Mouse (Mus musculus) T-helper 2 cell (primary cell): ENCODE results near the gene Prss23.

Source experiments
- in situ Hi-C: fragments of 300-600 bp; cut with MboI, MseI; formaldehyde crosslinking; loops from one replicate; pipeline ENCODE4 v1.15.1; 2025; ENCODE audit warnings: high pct_unique_total_duplicates

Prss23 gene

DNA sequence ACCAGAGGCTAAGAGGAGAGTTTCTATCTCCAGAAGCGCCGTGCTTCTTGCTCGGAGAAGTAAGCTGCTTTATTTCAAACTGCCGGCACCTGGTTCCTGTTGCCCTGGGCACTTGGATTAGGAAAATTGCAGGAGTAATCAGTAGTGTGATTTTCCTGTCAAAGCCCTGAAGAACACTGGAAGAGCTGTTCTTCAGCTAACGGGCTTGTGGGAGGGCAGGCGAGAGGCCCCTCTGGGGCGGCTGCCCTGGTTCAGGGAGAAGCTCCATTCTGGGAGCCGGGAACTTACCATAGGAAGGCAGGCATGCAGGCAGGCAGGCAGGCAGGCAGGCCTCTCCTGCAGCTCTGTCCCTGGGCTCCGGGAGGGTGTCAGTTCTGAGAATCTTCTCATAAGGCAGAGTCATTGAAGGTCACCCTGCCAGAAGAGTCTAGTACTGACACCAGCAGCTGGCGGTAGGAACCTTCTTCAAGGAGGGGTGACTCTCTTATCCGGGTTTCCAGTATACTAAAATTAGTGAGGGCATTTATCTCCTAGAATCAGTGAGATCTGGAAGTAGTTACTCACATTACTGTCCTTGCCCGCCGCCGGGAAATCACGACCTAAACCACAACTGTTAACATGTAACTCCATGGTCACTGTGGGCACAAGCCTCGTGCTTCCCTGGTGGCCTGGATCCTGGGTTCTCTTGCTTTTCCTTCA lies at the start of gene Prss23:
TSS of gene Prss23 (minus strand) at position 457 of the 699 bp plus-strand sequence.
- in situ Hi-C loops = no loop called here

DNA sequence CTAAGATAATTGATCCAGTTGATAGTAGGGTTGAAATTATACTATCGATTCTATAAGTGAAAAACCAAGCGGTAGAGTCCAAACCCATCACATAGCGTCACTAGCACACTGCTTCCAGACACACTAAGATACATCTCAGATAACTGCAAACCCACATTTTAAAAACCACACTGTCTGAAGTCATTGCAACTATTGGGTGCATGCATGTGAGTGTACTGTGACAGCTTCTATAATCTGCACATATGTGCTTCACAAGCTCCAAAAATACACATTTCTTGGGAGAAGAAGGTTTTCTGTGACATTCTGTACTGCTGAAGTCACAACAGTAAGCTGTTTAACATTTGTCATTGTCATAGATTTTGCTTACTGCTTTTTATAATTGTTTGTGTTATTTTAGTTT lies 49.1 kb upstream of the Prss23 start:
- in situ Hi-C loops = no loop called here

DNA sequence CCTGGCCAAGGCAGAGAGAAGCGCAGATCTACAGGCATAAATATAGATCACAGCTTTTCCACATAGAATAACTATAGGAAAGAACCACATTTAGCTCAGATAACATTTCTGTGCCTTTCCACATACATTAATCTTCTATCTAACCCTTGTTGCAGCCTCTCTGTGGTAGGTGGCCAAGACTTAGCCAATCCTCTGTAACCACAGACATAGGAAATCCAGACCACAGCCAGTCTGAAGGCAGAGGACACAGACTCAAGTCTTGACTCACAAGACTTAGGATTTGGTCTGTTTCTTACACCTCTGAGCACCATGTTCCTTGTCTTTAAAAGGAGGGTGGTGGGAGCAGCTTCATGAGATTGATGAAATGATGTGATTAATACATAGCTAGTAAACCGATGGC lies 37.6 kb upstream of the Prss23 start:
- in situ Hi-C loops = no loop called here

DNA sequence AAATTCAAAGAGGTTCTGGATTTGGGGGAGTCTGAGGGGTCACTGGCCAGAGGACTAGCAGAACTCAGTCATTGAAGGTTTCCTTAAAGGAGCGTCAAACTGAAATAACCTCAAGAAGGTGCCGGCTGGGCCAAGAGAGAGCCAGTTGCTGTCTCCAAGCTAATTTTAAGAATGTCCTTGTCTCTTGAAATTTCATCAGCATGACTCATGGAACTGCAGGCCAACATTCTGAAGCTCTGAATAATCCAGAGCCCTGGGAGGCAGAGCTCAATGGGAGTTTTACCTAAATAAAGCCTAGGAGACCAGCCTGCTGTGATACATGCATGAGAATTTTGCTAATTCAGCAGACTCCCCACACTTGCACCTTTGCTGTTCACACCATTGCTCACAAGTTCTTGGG lies 36.5 kb upstream of the Prss23 start:
- in situ Hi-C loops = no loop called here

DNA sequence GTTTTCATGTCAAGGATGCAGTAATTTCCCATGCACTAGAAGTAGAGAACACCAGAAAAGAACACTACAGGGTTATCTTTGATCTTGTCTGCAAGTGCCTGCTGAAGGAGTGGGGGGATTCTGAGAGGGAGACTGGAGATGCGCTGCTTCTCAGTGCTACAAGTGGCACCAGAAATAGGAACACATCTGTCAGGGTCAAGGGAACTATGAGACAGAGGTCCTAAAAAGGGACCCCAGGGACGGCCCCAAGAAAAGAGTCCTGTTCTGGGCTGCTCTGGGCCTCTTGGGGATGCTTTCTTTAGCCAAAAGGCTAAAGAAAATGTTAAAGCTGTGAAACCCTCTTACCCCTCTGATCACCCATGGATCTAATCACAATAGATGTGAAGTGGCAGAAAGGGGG lies 35.2 kb upstream of the Prss23 start:
- in situ Hi-C loops = no loop called here

DNA sequence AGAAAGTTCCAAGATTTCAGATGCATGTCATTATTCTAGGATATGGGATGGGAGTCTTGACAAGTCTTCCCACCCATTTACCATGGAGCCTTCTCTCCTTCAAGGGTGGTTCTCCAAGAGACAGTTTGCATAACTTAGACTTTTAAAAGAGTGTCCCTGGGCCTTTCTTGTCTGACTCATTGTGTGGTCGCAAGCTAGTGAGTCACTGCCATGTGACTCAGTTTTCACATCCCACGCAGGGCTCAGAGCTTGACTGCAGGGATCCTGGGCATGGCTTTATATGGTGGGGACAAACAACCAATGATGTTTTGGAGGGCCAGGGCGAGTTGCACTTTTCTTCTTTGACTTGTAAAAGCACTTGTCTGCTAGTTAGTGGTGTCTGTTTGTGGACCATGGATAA lies 34.0 kb upstream of the Prss23 start:
- in situ Hi-C loops = no loop called here

DNA sequence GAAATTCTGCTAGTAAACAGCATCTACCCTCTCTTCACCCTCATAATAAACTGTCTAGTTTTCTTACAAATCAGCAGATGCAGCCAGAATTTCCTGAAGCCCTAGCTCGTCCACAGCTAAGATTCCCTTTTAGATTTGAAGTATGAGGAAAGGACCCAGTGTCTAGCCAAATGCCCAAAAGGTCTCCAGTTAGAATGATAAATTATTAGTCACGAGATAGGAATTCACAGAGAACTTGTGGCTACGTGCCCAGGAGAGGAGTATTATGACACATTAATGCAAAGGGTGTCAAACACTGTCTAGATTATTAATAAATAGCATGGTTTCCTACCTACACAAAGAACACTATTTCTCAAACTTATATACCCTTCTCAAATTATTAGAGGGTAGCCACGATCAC lies 32.6 kb upstream of the Prss23 start:
- in situ Hi-C loops = no loop called here

DNA sequence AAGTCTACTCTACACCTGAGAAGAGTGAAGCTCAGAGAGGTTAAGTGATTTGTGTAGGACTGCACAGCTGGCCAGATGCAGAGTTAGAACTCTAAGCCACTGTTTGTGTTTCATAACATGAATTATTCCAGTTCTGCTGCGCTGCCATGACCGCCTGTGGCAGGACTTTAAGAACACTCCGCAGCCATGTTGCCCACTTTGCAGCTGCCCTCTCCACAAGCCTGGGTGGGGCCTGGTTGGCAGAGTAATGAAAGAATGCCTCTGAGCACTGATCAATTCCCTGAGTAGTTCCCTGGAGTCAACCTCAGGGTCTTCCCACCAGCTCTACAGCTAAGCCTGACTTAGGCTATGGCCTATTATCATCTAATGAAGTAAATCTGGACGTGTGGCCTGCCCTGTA lies 32.1 kb upstream of the Prss23 start:
- in situ Hi-C loops = no loop called here

DNA sequence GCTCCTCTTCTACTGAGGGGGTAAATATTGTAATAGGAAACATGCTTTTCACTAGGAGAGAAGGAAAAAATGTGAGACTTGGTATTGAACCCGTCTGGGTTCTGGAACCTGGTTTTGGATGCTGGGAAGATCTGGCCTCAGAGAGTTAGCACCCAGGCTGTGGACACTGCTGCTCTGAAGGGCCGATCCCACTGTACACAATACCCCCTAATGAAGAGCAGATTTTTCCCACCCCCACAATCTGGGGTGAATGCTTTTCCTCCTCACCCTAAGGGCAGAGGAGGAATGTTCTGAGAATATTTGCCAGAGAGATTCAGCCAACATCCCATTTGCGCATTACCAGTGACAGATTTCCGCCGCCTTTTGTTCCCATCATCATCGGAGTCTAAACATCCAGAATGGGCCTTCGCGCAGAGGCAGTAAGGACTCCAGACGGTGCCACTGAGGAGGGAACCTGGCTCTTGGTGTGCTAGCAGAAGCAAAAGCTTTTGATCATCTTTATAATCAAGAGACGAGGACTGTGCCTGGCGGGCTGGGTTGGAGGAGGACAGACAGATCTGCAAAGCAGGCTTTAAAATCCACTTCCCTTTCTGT lies 31.6 kb upstream of the Prss23 start:
- in situ Hi-C loops = no loop called here

DNA sequence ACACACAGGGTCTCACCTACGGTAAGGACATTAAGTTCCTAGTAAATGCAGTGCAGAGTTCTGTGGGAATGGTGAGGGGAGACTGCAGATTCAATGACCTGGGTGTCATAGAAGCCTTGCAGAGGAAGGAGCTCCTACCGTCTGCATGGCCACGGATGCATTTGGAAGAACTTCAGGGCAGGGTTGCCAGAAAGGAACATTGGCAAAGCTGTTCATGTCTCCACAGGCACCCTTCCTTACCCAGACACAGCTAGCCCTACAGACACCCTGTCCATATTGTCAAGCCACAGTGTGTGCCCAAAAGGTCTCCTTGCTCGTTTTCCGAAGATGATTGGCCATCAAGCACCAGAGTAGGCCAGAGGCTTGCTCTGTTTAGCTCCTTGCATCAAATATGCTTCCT lies 30.1 kb upstream of the Prss23 start:
- in situ Hi-C loops = no loop called here

DNA sequence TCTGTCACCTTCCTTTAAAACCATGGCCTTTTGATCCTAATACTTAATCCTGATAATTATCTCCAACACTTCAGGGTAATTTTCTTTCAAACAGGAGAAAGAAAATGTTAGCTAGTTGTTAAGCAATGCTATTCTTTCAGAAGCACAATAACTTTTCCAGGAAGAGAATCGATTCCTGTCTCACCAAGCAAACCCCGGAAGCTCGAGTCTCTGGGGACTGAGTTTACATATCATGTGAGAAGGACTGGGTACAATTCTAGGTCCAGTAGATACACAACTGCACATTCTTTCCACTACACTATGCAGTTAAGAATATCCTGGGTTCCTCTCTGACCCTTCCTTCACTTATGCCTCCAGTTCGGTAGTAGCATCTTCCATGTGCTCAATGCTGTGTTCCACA lies 29.7 kb upstream of the Prss23 start:
- in situ Hi-C loops = no loop called here

DNA sequence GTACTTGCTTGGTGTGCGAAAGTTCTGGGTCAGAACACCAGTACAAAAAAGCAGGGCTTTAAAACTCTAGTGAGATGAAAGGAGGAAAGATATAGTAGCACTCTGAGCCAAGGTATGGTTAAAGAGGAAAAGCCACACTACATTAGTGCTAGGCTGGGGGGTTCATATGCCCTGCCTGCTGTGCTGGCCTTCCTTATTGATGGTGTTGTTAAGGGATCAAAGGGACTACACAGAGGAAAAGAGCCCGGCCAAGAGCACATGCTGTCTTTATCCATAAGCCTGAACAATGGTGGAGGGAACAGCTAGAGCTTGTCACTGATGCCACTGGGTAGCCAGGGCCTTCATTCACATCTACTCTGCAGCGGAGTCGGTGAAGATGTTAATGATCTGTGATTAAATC lies 28.2 kb upstream of the Prss23 start:
- in situ Hi-C loops = no loop called here

DNA sequence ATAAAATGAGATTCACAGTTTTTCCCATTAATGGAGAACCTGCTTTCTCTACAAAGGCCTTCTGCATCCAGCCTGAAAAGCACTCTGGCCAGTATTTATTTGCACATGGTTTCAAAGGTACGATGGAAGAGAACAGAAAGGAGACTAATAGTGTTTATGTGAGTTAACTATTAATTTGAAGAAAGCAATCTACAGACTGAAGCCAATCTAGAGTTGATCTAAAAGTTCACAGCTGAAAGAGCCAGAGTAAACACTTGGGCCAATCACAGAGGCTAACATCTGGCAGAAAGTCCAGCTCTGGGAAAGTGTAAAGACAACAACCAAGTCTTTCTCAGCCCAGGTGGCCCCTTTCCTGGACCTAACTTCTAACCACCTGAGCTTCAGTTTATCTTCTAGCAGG lies 27.1 kb upstream of the Prss23 start:
- in situ Hi-C loops = no loop called here

DNA sequence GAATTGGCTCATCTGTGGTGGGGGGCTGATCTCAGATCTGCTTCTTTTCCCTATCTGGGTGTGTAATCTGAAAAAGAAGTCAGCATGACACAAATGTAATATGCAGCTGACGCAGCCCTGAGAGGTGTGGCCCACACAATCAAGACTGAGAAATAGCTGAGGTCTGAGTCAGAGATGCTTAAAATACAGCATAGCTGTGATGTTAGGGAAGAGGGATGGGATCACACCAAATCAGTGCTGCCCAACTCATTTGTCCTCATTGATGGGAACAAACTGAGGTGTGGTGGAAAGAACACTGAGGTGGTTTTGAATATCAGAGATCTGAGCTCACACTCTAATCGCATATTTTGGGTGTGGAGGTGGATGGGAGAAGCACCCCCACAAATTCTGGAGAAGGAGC lies 14.0 kb upstream of the Prss23 start:
- in situ Hi-C loops = no loop called here

DNA sequence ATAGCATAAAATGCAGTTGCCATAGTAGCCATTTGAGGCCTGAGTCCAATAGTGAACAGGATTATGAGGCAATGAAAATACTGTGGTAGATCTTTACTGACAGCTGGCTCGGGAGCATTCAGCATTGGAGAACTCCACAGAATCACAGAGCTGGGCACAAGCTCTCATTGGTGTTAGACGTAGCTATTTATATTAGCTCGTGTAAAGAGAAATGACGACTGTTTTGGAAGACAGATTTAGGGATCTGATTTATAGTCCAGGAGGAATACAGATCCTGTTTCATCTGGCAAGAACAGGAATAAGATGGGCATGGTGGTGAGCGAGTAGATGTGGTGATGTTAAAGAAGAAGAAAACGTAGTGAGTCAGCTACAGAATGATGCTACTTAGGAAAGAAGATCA lies 12.4 kb upstream of the Prss23 start:
- in situ Hi-C loops = no loop called here

DNA sequence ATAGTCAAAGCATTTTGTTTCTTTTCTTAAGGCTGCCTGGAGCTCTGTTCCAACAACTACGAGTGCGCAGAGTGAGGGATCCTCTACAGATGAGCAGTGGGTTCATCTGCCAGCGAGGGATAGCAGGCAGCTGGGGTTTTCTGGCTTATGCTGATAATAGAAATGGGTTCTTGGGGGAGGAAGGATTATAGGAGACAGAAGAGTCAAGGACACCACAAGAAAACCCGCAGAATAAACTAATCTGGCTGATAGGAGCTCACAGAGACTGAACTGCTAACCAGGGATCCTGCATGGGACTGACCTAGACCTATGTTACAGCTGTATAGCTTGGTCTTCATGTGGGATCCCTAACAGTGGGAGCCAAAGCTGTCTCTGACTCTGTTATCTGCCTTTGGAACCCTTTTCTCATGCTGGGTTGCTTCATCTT lies 456 bp upstream of the Prss23 start:
- in situ Hi-C loops = no loop called here

DNA sequence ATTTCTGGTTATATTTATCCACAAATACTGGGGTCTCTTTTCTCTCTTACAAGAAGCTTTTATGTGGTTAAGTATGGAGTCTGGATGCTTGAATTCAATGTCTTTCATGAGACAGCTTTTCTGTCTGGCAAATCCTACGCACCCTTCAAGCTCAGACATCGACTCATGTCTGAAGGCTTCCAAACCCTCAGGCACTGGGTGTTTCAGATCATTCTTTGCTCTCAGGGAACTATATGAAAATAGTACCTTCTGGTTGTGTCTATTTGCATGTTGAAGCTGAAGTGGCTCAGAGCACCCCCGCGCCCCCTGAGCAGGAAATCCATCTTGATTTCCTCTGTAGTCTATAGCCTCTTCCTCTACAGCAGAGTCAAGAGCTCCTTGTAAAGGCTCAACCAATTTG lies 3.2 kb downstream of the Prss23 start:
- in situ Hi-C loops = no loop called here

DNA sequence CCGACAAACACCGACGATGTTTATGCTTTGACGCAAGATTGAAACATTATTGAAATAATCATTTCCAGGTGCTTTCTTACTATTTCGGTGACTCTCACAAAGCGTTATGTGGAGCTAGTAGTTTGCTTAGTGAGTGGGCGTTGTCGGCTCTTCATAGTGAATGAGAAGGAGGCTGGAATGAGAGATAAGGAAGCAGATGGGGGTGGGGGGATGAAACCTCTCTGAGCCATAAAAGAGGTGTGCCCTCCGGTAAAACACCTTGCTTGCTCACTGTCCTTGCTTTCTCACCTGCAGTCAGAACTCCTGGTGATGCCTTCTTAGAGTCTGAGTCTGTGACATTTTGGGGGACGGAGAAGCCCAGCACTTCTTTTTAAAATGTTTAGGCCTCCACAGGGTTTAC lies 4.8 kb downstream of the Prss23 start:
- in situ Hi-C loops = no loop called here

DNA sequence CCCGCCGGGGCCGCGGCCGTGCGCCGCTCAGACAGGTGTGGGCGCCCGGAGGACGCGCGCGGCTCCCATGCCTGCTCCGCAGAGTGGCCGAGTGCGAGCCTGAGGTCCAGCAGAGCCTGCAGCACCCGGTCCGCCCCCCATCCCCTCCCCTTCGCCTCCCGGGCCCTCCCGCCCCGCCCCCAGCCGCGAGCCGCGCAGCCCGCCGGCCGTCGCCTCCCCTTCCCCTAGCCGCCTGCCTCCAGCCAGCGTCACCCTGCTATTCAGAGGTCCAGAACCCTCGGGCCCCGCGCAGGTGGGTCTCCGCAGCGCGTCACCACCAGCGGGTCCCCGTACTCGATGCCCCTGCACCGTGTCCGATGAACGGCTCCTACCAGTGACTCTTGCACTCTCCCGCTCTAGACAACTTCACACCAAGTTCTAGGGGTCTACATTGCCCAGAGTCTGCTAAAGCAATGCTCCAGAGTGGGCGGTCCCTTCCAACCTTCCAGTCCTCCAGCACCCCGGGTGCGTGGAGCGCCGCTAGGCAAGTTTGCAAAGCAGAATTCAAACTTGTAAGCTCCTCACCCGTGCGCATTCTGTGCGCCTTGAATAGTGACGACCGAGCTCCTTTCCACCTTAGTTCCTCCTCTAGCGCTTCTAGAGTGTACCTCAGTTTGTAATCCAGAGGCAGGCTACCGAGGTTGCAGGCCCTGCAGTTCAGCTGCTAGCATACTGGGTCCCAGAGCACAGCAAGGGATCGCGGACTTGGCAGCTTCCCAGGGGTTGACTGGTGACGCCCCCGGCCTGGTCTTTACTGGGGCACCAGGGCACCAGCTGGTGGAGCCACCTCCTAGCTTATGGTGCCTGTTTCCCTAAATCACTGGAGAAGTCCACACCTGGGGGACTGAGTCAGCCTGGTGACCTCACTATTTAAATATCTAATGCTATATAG lies 9.3 kb downstream of the Prss23 start:
- in situ Hi-C loops = no loop called here

DNA sequence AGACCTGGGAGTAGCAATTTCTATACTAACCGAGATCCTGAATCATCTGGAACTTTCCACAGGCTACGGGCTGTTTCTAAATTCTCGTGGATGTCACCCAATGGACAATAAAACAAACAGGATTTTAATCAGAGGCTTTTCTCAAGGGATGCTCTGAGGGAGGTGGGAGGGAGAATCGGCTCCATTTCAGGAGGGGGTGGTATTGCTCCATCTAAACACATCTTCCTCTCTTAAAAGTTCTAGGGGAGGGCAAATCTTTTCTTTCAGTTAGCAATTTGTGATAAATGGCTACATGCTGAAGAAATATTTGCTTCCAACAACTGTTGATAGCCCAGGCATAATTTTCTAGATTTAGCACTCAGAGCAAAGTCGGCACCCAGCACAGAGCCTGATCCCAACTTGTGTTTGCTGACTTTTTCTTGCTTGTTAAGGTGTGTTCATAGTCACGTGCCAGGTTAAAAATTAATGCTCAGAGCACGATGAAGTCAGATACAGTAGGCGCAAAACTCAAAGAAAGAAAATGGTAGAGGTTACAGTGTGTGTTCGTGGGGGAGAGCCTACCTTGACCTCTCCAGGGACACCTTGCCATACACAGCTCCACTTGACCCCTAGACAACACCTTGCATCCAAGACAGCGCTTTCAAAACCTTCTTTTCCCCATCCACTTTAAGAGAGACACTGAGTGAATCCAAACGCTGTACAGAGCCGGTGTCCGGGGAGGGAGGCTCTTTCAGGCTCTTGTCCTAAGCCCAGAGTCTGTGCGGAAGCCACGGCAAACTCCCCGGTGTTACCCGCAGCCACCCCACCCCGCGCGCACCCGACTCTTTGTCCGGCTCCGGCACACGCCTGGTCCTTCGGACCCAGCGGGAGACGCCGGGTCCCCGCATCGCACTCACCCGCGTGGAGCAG lies 10.2 kb downstream of the Prss23 start:
- in situ Hi-C loops = no loop called here

DNA sequence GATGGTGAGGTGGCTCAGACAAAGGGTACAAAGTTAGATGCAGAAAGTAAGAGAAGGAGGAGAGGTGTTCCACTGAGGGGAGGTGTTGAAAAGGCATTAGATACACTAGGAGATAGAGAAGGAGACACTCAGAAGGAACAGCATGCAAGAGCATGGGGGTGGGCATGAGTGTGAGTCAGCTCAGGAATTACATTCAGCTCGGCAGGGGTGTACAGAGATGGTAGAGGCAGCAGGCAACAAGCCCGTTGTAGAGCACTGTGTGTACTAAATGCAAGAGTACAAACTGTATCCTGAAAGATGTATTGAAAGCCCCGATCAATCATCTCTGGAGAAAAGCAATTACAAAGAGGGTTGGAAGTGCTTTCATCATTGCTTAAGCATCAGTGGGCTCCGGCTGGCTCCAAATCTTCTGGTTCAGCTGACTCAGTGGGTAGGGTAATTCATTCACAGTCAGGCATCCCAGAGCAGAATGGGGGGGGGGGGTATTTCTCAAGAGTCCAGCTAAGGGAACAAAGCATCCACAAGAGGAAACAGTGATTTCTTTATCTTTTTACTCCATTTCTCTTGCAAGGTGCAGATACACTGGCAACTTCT lies 15.0 kb downstream of the Prss23 start:
- in situ Hi-C loops = no loop called here
